9 mouse cellular contexts compared by ENCODE assay signal in genomic region chr3:136007081-136007828, GRCm38 (mm10).
DNase-seq lines count a peak whose midpoint lies in the region; ATAC-seq and TF ChIP-seq lines count a peak whose summit lies in the region.
"Had no signal": no experiment of that assay in that cellular context is flagged by ENCODE, and none has a peak within 500 bp of the region (broad histone marks: within the 10 kb centered on the region; RNA-seq: fewer than 3 reads in every experiment).

No protein-coding gene starts in this region.

- 78% methylated on average over 11 of the region's 11 CpGs for WGBS in midbrain, embryonic 11.5 days
- 81% methylated on average over 11 of the region's 11 CpGs for WGBS in midbrain, embryonic 10.5 days
- 29% methylated on average over 11 of the region's 11 CpGs for WGBS in intestine, embryonic 14.5 days
- 31% methylated on average over 11 of the region's 11 CpGs for WGBS in stomach, postnatal 0 days

- no peaks in the 10 kb centered on the region for H3K4me1 ChIP-seq in midbrain, embryonic 11.5 days (ENCODE audit: control insufficient read depth, insufficient read depth, low read length)
- no peaks in the 10 kb centered on the region; the same call in 1 of the 2 replicates for H3K4me1 ChIP-seq in midbrain, embryonic 10.5 days
- peaks cover 16% of the 10 kb centered on the region for H3K4me1 ChIP-seq in intestine, embryonic 14.5 days (replicated peaks; ENCODE audit: control insufficient read depth, insufficient read depth, low read length)
- H3K4me1 ChIP-seq in stomach, postnatal 0 days (replicated peaks; ENCODE audit: control insufficient read depth, insufficient read depth), result no peaks in the 10 kb centered on the region

- TF ChIP-seq EP300 in stomach, postnatal 0 days (optimal IDR thresholded peaks at IDR 0.05), result no peak

- no peaks in the 10 kb centered on the region for H3K27me3 ChIP-seq in midbrain, embryonic 11.5 days (ENCODE audit: control insufficient read depth, insufficient read depth, low read length)
- H3K27me3 ChIP-seq in midbrain, embryonic 10.5 days (ENCODE audit: low read depth, poor library complexity, severe bottlenecking), result no peaks in the 10 kb centered on the region
- H3K27me3 ChIP-seq in intestine, embryonic 14.5 days (replicated peaks; ENCODE audit: control insufficient read depth, insufficient read depth, low read length), result no peaks in the 10 kb centered on the region
- no peaks in the 10 kb centered on the region for H3K27me3 ChIP-seq in stomach, postnatal 0 days (ENCODE audit: control insufficient read depth, insufficient read depth, low read length)

- no peak overlapping the region for H3K4me3 ChIP-seq in midbrain, embryonic 11.5 days (ENCODE audit: low read depth, low read length)
- H3K4me3 ChIP-seq in midbrain, embryonic 10.5 days, result no peak overlapping the region
- H3K4me3 ChIP-seq in intestine, embryonic 14.5 days (ENCODE audit: low read depth, low read length), result 0 out of 2 replicates have a peak overlapping the region, but pooled peaks have one; percentile 4
- peak overlapping the region; percentile 4; the same call in 1 of the 2 replicates for H3K4me3 ChIP-seq in stomach, postnatal 0 days (ENCODE audit: low read depth, low read length)
- H3K4me3 ChIP-seq: erythroblast, embryonic 14.5 days had no signal

- ATAC-seq in midbrain, embryonic 11.5 days (ENCODE audit: low FRiP score), result peak; percentile 35; the same call in 1 of the 2 replicates
- ATAC-seq in intestine, embryonic 14.5 days (replicated peaks; ENCODE audit: low FRiP score, low TSS enrichment, low read depth), result no peak
- ATAC-seq in stomach, postnatal 0 days (ENCODE audit: low FRiP score, low TSS enrichment), result no peak

- no peaks in the 10 kb centered on the region for H3K36me3 ChIP-seq in midbrain, embryonic 11.5 days (ENCODE audit: control insufficient read depth, insufficient read depth, low read length)
- H3K36me3 ChIP-seq in midbrain, embryonic 10.5 days, result no peaks in the 10 kb centered on the region
- no peaks in the 10 kb centered on the region for H3K36me3 ChIP-seq in intestine, embryonic 14.5 days (ENCODE audit: control insufficient read depth, insufficient read depth, low read length)
- H3K36me3 ChIP-seq in stomach, postnatal 0 days (ENCODE audit: control insufficient read depth, insufficient read depth, low read length), result no peaks in the 10 kb centered on the region

- H3K9me3 ChIP-seq in midbrain, embryonic 11.5 days (ENCODE audit: control insufficient read depth, low read length), result no peaks in the 10 kb centered on the region
- H3K9me3 ChIP-seq in midbrain, embryonic 10.5 days (replicated peaks), result no peaks in the 10 kb centered on the region
- no peaks in the 10 kb centered on the region for H3K9me3 ChIP-seq in intestine, embryonic 14.5 days (ENCODE audit: control insufficient read depth, low read length)
- no peaks in the 10 kb centered on the region for H3K9me3 ChIP-seq in stomach, postnatal 0 days (ENCODE audit: control insufficient read depth, low read length)

- peak; percentile 18 for DNase-seq in embryo, embryonic 10.5 days (ENCODE audit: low spot score)
- DNase-seq in embryo, embryonic 11 days, result no peak
- no peak for DNase-seq in midbrain, embryonic 11.5 days (ENCODE audit: low spot score, missing footprints)
- no peak for DNase-seq in midbrain, embryonic 10.5 days (ENCODE audit: low spot score)
- DNase-seq in intestine, embryonic 14.5 days (ENCODE audit: low spot score), result peak; percentile 54
- DNase-seq in stomach, postnatal 0 days (ENCODE audit: low spot score), result no peak
- no peak for DNase-seq in natural killer cell, adult 2 months (ENCODE audit: low spot score in 2 of 2)
- no peak for DNase-seq in thymus, postnatal 36 days

- no peak overlapping the region for H3K9ac ChIP-seq in midbrain, embryonic 11.5 days (ENCODE audit: low read length)
- H3K9ac ChIP-seq in intestine, embryonic 14.5 days (ENCODE audit: low read length), result no peak overlapping the region
- H3K9ac ChIP-seq in stomach, postnatal 0 days (ENCODE audit: low read length), result no peak overlapping the region

- H3K4me2 ChIP-seq in midbrain, embryonic 11.5 days, result no peak overlapping the region
- peak overlapping the region; percentile 41 for H3K4me2 ChIP-seq in intestine, embryonic 14.5 days (ENCODE audit: low read length)
- H3K4me2 ChIP-seq in stomach, postnatal 0 days (replicated peaks; ENCODE audit: low read depth), result peak overlapping the region; percentile 45

- H3K27ac ChIP-seq in midbrain, embryonic 11.5 days (ENCODE audit: low read depth, low read length), result no peak overlapping the region
- H3K27ac ChIP-seq in midbrain, embryonic 10.5 days (replicated peaks), result no peak overlapping the region
- 0 out of 2 replicates have a peak overlapping the region, but pooled peaks have one; percentile 18 for H3K27ac ChIP-seq in intestine, embryonic 14.5 days (ENCODE audit: low read depth)
- H3K27ac ChIP-seq in stomach, postnatal 0 days (replicated peaks), result no peak overlapping the region

- TF ChIP-seq CTCF in stomach, postnatal 0 days (IDR thresholded peaks at IDR 0.05; ENCODE audit: low read depth), result no peak

Comparison
In these comparisons a context has a peak if more than half of its experiments do, and no peak if none do; other contexts are left out.
1. DNase-seq: peak in embryo, embryonic 10.5 days (single experiment) and intestine, embryonic 14.5 days (single experiment); none in embryo, embryonic 11 days (single experiment), midbrain, embryonic 11.5 days (single experiment), midbrain, embryonic 10.5 days (single experiment), stomach, postnatal 0 days (single experiment), natural killer cell, adult 2 months (0 of 2) and thymus, postnatal 36 days (0 of 2).
2. H3K4me3 ChIP-seq: peak in intestine, embryonic 14.5 days (single experiment) and stomach, postnatal 0 days (single experiment); none in midbrain, embryonic 11.5 days (single experiment) and midbrain, embryonic 10.5 days (single experiment).